Mouse (Mus musculus): ENCODE data around the gene 4931406C07Rik.

Gene 4931406C07Rik

GRCm38 (mm10) chr9:15237516-15238296 lies 68.5 kb downstream of the 4931406C07Rik start:
- peak; percentile 83 for DNase-seq

- peak; percentile 65 for DNase-seq
Measured at GRCm38 (mm10) chr9:15235986-15236385, 70.3 kb downstream of the 4931406C07Rik start.

GRCm38 (mm10) chr9:15233604-15234003 lies 72.6 kb downstream of the 4931406C07Rik start:
- peak; percentile 1 for DNase-seq
